Mouse (Mus musculus): Measurements from ENCODE around the gene Wbp1.

Wbp1 gene

GRCm38 (mm10) chr6:83120930-83121862 is at the start of gene Wbp1:
Gene Wbp1 (minus strand): TSS chr6:83121559.
- DNase-seq: peak; percentile 98

GRCm38 (mm10) chr6:83171063-83171462 is 49.7 kb upstream of the Wbp1 start:
- DNase-seq: no peak

GRCm38 (mm10) chr6:83169872-83170271 is 48.5 kb upstream of the Wbp1 start:
- peak; percentile 52 for DNase-seq

GRCm38 (mm10) chr6:83166243-83166630 is 44.9 kb upstream of the Wbp1 start:
- peak; percentile 7 for DNase-seq

GRCm38 (mm10) chr6:83165607-83166242 is 44.4 kb upstream of the Wbp1 start, which contains the start of gene Dctn1:
Gene Dctn1 (plus strand): TSS chr6:83165920.
- DNase-seq: peak; percentile 96

- no peak for DNase-seq
Observed at GRCm38 (mm10) chr6:83165026-83165606, 43.8 kb upstream of the Wbp1 start.

- DNase-seq: peak; percentile 79
Observed at GRCm38 (mm10) chr6:83162701-83163100, 41.3 kb upstream of the Wbp1 start.

- peak; percentile 76 for DNase-seq
Observed at GRCm38 (mm10) chr6:83161921-83162641, 40.7 kb upstream of the Wbp1 start.

- DNase-seq: no peak
Observed at GRCm38 (mm10) chr6:83161442-83161841, 40.1 kb upstream of the Wbp1 start.

GRCm38 (mm10) chr6:83159456-83159855 is 38.1 kb upstream of the Wbp1 start:
- peak; percentile 37 for DNase-seq

GRCm38 (mm10) chr6:83156259-83156684 is 34.9 kb upstream of the Wbp1 start, which contains the start of the genes Wdr54 and 1700003E16Rik:
Gene Wdr54 (minus strand): TSS chr6:83156397.
Gene 1700003E16Rik (plus strand): TSS chr6:83156404.
- DNase-seq: peak; percentile 69

- no peak for DNase-seq
Observed at GRCm38 (mm10) chr6:83155552-83156238, 34.3 kb upstream of the Wbp1 start.

GRCm38 (mm10) chr6:83153485-83153884 is 32.1 kb upstream of the Wbp1 start:
- DNase-seq: no peak

GRCm38 (mm10) chr6:83153038-83153437 is 31.7 kb upstream of the Wbp1 start:
- no peak for DNase-seq

- DNase-seq: no peak
Observed at GRCm38 (mm10) chr6:83151721-83152120, 30.4 kb upstream of the Wbp1 start.

GRCm38 (mm10) chr6:83147280-83147679 is 25.9 kb upstream of the Wbp1 start:
- no peak for DNase-seq

- DNase-seq: no peak
Observed at GRCm38 (mm10) chr6:83145805-83146204, 24.4 kb upstream of the Wbp1 start.

- no peak for DNase-seq
Observed at GRCm38 (mm10) chr6:83145209-83145608, 23.9 kb upstream of the Wbp1 start.

GRCm38 (mm10) chr6:83142886-83143285 is 21.5 kb upstream of the Wbp1 start:
- DNase-seq: no peak

- no peak for DNase-seq
Observed at GRCm38 (mm10) chr6:83142211-83142731, 20.9 kb upstream of the Wbp1 start.

GRCm38 (mm10) chr6:83141636-83142035 is 20.3 kb upstream of the Wbp1 start:
- DNase-seq: no peak

- no peak for DNase-seq
Observed at GRCm38 (mm10) chr6:83140044-83140443, 18.7 kb upstream of the Wbp1 start.
